Mouse (Mus musculus) right cerebral cortex, postnatal 25 days (tissue): ENCODE measurements at regions not wholly inside any gene's neighbourhood (a gene's known extent, or its start where the extent isn't known, plus 50 kb on each side); places are given as distances from the start of the nearest gene placed in this dataset.

Source experiments
- DNase-seq: peaks from one replicate; pipeline ENCODE4 v3.0.0; 2022

GRCm38 (mm10) chr15:47485794-47486193, 6398.9 kb upstream of the Gm7489 start:
- DNase-seq = peak; percentile 5

- DNase-seq = no peak
These were observed 6362.8 kb upstream of the Gm7489 start for GRCm38 (mm10) chr15:47521919-47522318.
